Mouse (Mus musculus): ENCODE measurements around the gene Fam71e1. TPM values are rescaled to one million over a fixed set of nuclear protein-coding genes. Genes with fewer than 3 reads are reported as not detected.

Fam71e1 gene
- polyA plus RNA-seq, 1 experiment from 2014 or later: 12.7 TPM

GRCm38 (mm10) chr7:44472961-44473646 lies 23.3 kb upstream of the Fam71e1 start:
- 14% methylated on average over 9 of the region's 9 CpGs for WGBS

DNA sequence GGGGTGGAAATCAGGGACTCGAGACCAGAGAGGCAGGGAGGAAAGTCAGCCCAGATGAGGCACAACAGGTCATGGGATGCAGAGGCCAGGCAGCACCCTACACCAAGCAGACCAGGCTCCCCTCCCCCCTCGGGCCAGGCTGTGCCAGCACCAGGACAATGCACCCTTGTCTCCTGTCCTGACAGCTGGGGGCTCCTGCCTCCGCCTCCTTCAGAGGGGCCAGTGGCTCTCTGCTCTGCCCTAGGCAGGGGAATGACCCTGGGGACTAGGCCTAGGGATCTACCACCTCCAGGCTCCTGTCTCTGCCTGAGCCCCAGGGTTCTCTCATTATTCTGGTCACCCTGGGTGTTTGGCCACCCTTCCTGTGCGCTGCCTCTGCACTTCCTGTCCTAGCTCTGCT lies 22.0 kb upstream of the Fam71e1 start:
- H3K27me3 ChIP-seq (replicated peaks): peaks cover 6% of the 10 kb centered on the region
- peak overlapping the region; percentile 63 for H3K4me3 ChIP-seq
- 0 out of 2 replicates have a peak, but pooled peaks have one; percentile 7 for ATAC-seq (ENCODE audit: insufficient number of reproducible peaks, low FRiP score)
- peak overlapping the region; percentile 100 for H3K27ac ChIP-seq (ENCODE audit: poor library complexity, severe bottlenecking)
- H3K4me2 ChIP-seq: peak overlapping the region; percentile 91
- peaks cover 5% of the 10 kb centered on the region; the same call in 1 of the 2 replicates for H3K36me3 ChIP-seq
- H3K9ac ChIP-seq: peak overlapping the region; percentile 95
- 12% methylated on average over 4 of the region's 4 CpGs for WGBS
- H3K4me1 ChIP-seq (replicated peaks): peaks cover 60% of the 10 kb centered on the region
- H3K9me3 ChIP-seq (replicated peaks): no peaks in the 10 kb centered on the region

More at GRCm38 (mm10) chr7:44472961-44473646, 23.3 kb upstream of the Fam71e1 start:
- Histone ChIP-seq H3K4me2 (peak overlapping the region; percentile 91), H3K9me3 (replicated peaks) (no peaks in the 10 kb centered on the region), H3K4me3 (peak overlapping the region; percentile 63), H3K27me3 (replicated peaks) (peaks cover under 1% of the 10 kb centered on the region), H3K9ac (peak overlapping the region; percentile 95), H3K27ac (ENCODE audit: poor library complexity, severe bottlenecking) (peak overlapping the region; percentile 100), H3K36me3 (peaks cover 6% of the 10 kb centered on the region; the same call in 1 of the 2 replicates), H3K4me1 (replicated peaks) (peaks cover 66% of the 10 kb centered on the region)
- ATAC-seq (ENCODE audit: insufficient number of reproducible peaks, low FRiP score): peak; percentile 80

GRCm38 (mm10) chr7:44475046-44475614 lies 21.3 kb upstream of the Fam71e1 start:
- 19% methylated on average over 5 of the region's 5 CpGs for WGBS
- peak overlapping the region; percentile 95 for H3K9ac ChIP-seq
- ATAC-seq (ENCODE audit: insufficient number of reproducible peaks, low FRiP score): no peak
- H3K27ac ChIP-seq (ENCODE audit: poor library complexity, severe bottlenecking): peak overlapping the region; percentile 100
- peaks cover 58% of the 10 kb centered on the region for H3K4me1 ChIP-seq (replicated peaks)
- H3K36me3 ChIP-seq: peaks cover 4% of the 10 kb centered on the region; the same call in 1 of the 2 replicates
- peaks cover 14% of the 10 kb centered on the region for H3K27me3 ChIP-seq (replicated peaks)
- H3K9me3 ChIP-seq (replicated peaks): no peaks in the 10 kb centered on the region
- peak overlapping the region; percentile 91 for H3K4me2 ChIP-seq
- H3K4me3 ChIP-seq: peak overlapping the region; percentile 63

DNA sequence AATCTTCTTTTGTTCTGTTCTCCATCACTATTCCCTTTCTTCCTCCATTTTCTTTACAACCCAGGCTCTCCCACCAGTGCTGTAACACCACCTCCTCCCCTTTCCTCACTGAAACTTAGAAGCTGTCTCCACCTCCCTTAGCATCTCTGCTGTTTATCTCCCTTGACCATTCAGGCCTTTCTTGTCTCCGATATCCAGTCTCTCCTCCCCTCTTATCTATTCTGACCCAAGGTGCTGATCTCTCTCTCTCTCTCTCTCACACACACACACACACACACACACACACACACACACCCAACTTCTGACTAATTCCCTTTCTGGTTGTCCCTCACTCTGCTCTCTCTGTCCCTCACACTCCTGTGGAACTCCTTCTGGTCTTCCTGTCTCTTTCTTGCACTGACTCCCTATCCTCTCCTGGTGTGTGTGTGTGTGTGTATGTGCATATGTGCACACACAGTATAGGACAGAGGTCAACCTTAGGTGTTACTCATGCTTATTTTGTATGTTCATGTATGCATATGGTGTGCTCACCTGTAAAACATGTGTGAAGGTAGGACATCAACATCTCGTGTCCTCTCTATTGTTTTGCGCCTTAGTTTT lies 13.4 kb upstream of the Fam71e1 start:
- peaks cover 15% of the 10 kb centered on the region for H3K36me3 ChIP-seq
- peak overlapping the region; percentile 35 for H3K4me3 ChIP-seq
- peak overlapping the region; percentile 77 for H3K9ac ChIP-seq
- H3K4me2 ChIP-seq: peak overlapping the region; percentile 77
- H3K27ac ChIP-seq (ENCODE audit: poor library complexity, severe bottlenecking): peak overlapping the region; percentile 84
- no peaks in the 10 kb centered on the region for H3K9me3 ChIP-seq (replicated peaks)
- whole genome bisulfite sequencing: 38% methylated on average over 3 of the region's 3 CpGs
- ATAC-seq (ENCODE audit: insufficient number of reproducible peaks, low FRiP score): peak; percentile 83
- H3K27me3 ChIP-seq (replicated peaks): peaks cover 18% of the 10 kb centered on the region
- peaks cover 42% of the 10 kb centered on the region for H3K4me1 ChIP-seq (replicated peaks)

DNA sequence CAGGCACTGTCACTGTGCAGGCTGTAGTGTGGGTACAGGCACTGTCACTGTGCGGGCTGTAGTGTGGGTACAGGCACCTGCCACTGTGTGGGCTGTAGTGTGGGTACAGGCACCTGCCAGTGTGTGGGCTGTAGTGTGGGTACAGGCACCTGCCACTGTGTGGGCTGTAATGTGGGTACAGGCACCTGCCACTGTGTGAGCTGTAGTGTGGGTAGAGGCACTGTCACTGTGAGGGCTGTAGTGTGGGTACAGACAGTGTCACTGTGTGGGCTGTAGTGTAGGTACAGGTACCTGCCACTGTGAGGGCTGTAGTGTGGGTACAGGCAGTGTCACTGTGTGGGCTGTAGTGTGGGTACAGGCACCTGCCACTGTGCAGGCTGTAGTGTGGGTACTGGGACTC lies 12.3 kb upstream of the Fam71e1 start:
- Histone ChIP-seq H3K4me1 (replicated peaks) (peaks cover 39% of the 10 kb centered on the region), H3K9ac (peak overlapping the region; percentile 57; the same call in 1 of the 2 replicates), H3K36me3 (peaks cover 21% of the 10 kb centered on the region), H3K27me3 (replicated peaks) (peaks cover 12% of the 10 kb centered on the region), H3K27ac (ENCODE audit: poor library complexity, severe bottlenecking) (peak overlapping the region; percentile 13), H3K4me3 (peak overlapping the region; percentile 28), H3K4me2 (peak overlapping the region; percentile 48), H3K9me3 (replicated peaks) (no peaks in the 10 kb centered on the region)
- no peak for ATAC-seq (ENCODE audit: insufficient number of reproducible peaks, low FRiP score)
- WGBS: 89% methylated on average over 1 of the region's 1 CpGs

- H3K4me1 ChIP-seq (replicated peaks): peaks cover 33% of the 10 kb centered on the region
- ATAC-seq (ENCODE audit: insufficient number of reproducible peaks, low FRiP score): no peak
- 21% methylated on average over 5 of the region's 5 CpGs for WGBS
- H3K27me3 ChIP-seq (replicated peaks): peaks cover 5% of the 10 kb centered on the region; the same call in 1 of the 2 replicates
- no peaks in the 10 kb centered on the region for H3K9me3 ChIP-seq (replicated peaks)
- H3K4me3 ChIP-seq: no peak overlapping the region
- H3K4me2 ChIP-seq: peak overlapping the region; percentile 48
- H3K9ac ChIP-seq: peak overlapping the region; percentile 57; the same call in 1 of the 2 replicates
- peak overlapping the region; percentile 13 for H3K27ac ChIP-seq (ENCODE audit: poor library complexity, severe bottlenecking)
- peaks cover 24% of the 10 kb centered on the region for H3K36me3 ChIP-seq
Observed at GRCm38 (mm10) chr7:44484841-44485571, 11.4 kb upstream of the Fam71e1 start.

DNA sequence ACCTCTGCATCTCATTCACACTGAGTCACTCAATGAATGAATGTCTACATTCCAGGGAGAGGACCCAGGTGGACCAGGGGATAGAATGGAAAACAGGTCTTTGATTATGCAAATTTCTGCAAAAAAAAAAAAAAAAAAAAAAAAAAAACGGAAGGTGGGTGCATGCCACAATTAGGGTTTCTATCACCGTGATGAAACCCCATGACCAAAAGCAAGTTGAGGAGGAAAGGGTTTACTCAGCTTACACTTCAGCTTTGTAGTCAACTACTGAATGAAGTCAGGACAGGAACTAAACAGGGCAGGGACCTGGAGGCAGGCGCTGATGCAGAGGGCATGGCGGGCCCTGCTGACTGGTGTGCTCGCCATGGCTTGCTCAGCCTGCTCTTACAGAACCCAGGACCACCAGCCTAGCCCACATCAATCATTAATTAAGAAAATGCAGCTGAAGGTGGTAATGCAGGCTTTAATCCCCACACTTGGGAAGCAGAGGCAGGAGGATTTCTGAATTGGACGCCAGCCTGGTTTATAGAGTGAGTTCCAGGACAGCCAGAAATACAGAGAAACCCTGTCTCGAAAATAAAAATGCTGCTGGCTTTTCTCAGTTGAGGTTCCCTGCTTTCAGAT lies 10.7 kb upstream of the Fam71e1 start:
- Histone ChIP-seq H3K27me3 (replicated peaks) (peaks cover 3% of the 10 kb centered on the region; the same call in 1 of the 2 replicates), H3K4me3 (no peak overlapping the region), H3K4me2 (no peak overlapping the region), H3K9me3 (replicated peaks) (no peaks in the 10 kb centered on the region), H3K27ac (ENCODE audit: poor library complexity, severe bottlenecking) (peak overlapping the region; percentile 13), H3K9ac (peak overlapping the region; percentile 22; the same call in 1 of the 2 replicates), H3K36me3 (peaks cover 31% of the 10 kb centered on the region), H3K4me1 (replicated peaks) (peaks cover 28% of the 10 kb centered on the region)
- 64% methylated on average over 7 of the region's 7 CpGs for WGBS
- no peak for ATAC-seq (ENCODE audit: insufficient number of reproducible peaks, low FRiP score)

DNA sequence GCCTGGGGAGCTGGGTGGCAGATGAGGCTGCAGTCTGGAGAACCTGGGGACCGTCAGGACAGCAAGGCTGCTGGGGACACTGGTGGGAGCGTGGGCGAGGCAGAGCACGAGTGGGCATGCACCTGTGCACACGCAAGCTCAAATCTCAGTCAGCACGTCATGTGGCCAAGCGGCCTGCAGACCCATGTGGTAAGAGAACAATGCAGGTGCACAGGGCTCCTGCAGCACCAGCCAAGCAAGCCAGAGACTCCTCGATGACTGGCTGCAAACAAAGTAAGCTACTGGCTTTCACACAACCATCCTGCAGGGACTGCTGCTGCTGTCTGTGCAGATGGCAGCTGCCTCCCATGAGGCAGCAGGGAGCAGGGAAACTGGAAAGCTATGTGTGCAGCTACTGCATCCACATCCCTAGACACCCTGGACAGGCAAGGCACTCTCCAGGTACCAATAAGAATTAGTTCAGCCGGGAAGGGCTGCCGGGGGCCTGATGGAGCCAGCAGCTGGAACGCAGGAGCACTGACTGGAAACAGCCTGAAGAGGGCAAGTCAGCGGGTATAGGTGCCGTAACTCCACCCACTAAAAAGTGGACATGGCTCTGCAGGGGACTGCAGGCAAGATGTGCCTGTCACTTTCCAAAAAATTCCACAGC lies 9.3 kb upstream of the Fam71e1 start:
- Histone ChIP-seq H3K27me3 (replicated peaks) (no peaks in the 10 kb centered on the region), H3K9ac (no peak overlapping the region), H3K27ac (ENCODE audit: poor library complexity, severe bottlenecking) (peak overlapping the region; percentile 66), H3K4me1 (replicated peaks) (peaks cover 25% of the 10 kb centered on the region), H3K9me3 (replicated peaks) (no peaks in the 10 kb centered on the region), H3K4me2 (no peak overlapping the region), H3K4me3 (no peak overlapping the region), H3K36me3 (peaks cover 45% of the 10 kb centered on the region)
- WGBS: 56% methylated on average over 13 of the region's 13 CpGs
- no peak for ATAC-seq (ENCODE audit: insufficient number of reproducible peaks, low FRiP score)

DNA sequence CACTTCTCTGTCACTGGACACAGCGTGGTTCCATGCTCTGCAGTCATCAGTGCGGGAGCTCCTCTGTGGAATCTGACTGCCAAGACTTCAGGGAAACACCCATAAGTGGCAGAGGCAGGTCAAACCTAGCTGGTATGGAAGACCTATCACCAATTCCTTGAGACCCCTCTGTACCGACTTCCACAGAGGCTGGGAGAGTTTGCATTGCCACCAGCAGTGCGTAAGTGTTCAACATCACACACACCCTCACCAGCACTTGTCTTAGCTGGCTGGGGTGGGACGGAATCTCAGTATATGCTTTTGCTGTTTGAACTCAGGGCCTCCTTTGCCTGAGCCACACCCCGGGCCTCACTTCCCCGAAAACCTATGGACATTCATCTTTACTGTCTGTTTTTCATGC lies 8.4 kb upstream of the Fam71e1 start:
- 81% methylated on average over 7 of the region's 7 CpGs for WGBS
- H3K4me3 ChIP-seq: no peak overlapping the region
- no peak for ATAC-seq (ENCODE audit: insufficient number of reproducible peaks, low FRiP score)

DNA sequence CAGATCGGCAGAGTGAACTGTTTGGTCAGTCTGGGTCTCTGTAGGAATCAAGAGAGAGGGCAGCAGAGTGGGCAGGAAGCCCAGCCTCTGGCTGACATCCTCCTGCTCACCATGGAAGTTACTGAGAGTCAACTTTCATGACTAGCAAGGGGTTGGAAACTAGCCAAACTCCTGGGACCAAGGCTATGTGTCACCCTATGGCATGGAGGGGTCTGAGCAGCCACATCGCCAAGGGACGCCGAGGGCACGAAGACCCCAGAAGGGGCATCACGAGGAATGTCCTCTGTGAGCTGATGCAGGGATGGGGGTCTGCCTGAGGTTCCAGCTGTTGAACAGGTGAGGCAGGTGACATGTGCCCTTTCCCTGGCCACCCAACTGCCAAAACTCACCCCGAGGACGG lies 7.8 kb upstream of the Fam71e1 start:
- no peak for ATAC-seq (ENCODE audit: insufficient number of reproducible peaks, low FRiP score)
- Histone ChIP-seq H3K36me3 (peaks cover 59% of the 10 kb centered on the region), H3K27ac (ENCODE audit: poor library complexity, severe bottlenecking) (no peak overlapping the region), H3K4me1 (replicated peaks) (peaks cover 18% of the 10 kb centered on the region), H3K9me3 (replicated peaks) (no peaks in the 10 kb centered on the region), H3K4me2 (no peak overlapping the region), H3K4me3 (no peak overlapping the region), H3K27me3 (replicated peaks) (no peaks in the 10 kb centered on the region), H3K9ac (no peak overlapping the region)
- 94% methylated on average over 8 of the region's 8 CpGs for WGBS

More for the DNA sequence above, 8.4 kb upstream of the Fam71e1 start:
- H3K9me3 ChIP-seq (replicated peaks): no peaks in the 10 kb centered on the region
- no peak overlapping the region for H3K27ac ChIP-seq (ENCODE audit: poor library complexity, severe bottlenecking)
- H3K27me3 ChIP-seq (replicated peaks): no peaks in the 10 kb centered on the region
- peaks cover 18% of the 10 kb centered on the region for H3K4me1 ChIP-seq (replicated peaks)
- no peak overlapping the region for H3K4me2 ChIP-seq
- H3K9ac ChIP-seq: no peak overlapping the region
- peaks cover 54% of the 10 kb centered on the region for H3K36me3 ChIP-seq
